Mouse (Mus musculus): ENCODE measurements around the gene Slc10a6. TPM values are rescaled to one million over a fixed set of nuclear protein-coding genes. Genes with fewer than 3 reads are reported as not detected.

Slc10a6 gene
- polyA plus RNA-seq, 2 experiments = not detected

DNA sequence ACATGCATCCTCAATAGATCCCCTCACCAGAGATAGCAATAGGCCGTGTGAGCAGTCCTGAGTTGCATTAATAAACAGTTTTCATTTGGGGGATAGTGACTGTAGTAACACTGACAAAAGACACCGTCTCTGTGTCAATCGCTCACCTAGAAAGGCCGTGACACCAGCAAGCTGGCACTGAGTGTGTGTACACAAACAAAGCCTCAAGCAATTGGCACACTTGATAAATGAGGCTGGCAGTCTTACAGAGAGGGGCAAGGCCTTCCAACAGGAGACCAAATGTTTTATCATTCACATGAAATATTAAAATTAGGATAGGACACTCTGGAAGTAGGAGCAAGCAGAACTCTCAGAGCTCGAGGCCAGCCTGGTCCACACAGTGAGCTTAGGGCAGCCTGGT, 6.9 kb downstream of the Slc10a6 start:
- no peak overlapping the region for H3K4me3 ChIP-seq (ENCODE audit: insufficient read depth in 1 of 2, low read depth in 2 of 2, low read length in 2 of 2)
- no peak overlapping the region for H3K27ac ChIP-seq
- ATAC-seq (ENCODE audit: insufficient read depth) (no peak), DNase-seq (ENCODE audit: low read depth in 3 of 3, low spot score in 3 of 3) (no peak)
- 62% methylated on average over 5 of the region's 5 CpGs for WGBS (ENCODE audit: insufficient replicate concordance)
- no peaks in the 10 kb centered on the region for H3K9me3 ChIP-seq (ENCODE audit: control insufficient read depth, low read length)
- TF ChIP-seq CTCF (IDR thresholded peaks at IDR 0.05; ENCODE audit: low read depth) (no peak), EP300 (IDR thresholded peaks at IDR 0.05; ENCODE audit: low read depth) (no peak)
- no peaks in the 10 kb centered on the region for H3K4me1 ChIP-seq (replicated peaks; ENCODE audit: control insufficient read depth in 2 of 2, insufficient read depth in 2 of 2, low read length in 1 of 2)
- H3K9ac ChIP-seq (replicated peaks) = no peak overlapping the region
- no peaks in the 10 kb centered on the region for H3K36me3 ChIP-seq (replicated peaks; ENCODE audit: control insufficient read depth, insufficient read depth, low read depth)
- H3K27me3 ChIP-seq (ENCODE audit: control insufficient read depth, insufficient read depth, low read length) = no peaks in the 10 kb centered on the region
- no peak overlapping the region for H3K4me2 ChIP-seq (ENCODE audit: low read depth)

DNA sequence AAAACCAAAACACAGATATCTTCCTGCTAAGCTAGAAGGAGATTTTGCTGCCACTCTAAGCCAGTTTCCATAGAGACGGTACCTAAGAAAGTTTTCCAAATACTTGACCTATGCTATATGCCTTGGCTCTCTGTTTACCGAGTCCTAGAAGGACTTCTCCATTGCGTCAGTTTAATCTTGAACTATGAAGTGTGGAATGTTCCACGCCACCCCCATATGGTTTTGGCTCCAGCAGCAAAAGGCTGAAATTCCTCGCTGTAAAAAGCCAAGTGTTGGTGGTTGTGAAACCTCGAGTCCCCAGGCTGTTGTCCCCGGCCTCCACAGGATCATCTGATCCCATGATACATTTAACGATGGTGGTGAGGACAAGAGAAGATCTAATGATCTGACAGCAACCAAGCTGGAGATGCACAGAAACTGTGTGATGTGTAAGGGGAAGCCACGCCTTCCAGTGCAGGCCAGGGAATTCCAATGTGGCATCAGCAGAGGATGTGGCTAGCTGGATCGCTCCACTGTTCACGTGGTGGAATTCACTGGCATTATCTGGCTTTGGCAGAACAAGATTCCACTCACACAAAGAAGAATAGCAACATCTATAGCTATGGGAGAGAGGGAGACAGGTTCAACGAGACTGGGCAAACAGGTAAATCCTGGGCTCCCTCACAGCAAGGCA, 8.8 kb downstream of the Slc10a6 start:
- ATAC-seq (ENCODE audit: insufficient read depth) (no peak), DNase-seq (ENCODE audit: low read depth in 3 of 3, low spot score in 3 of 3) (no peak)
- no peak for TF ChIP-seq EP300 (IDR thresholded peaks at IDR 0.05; ENCODE audit: low read depth)
- TF ChIP-seq CTCF (IDR thresholded peaks at IDR 0.05; ENCODE audit: low read depth) = no peak
- Histone ChIP-seq H3K36me3 (replicated peaks; ENCODE audit: control insufficient read depth, insufficient read depth, low read depth) (no peaks in the 10 kb centered on the region), H3K9ac (replicated peaks) (no peak overlapping the region), H3K4me1 (replicated peaks; ENCODE audit: control insufficient read depth in 2 of 2, insufficient read depth in 2 of 2, low read length in 1 of 2) (no peaks in the 10 kb centered on the region), H3K27ac (no peak overlapping the region), H3K27me3 (ENCODE audit: control insufficient read depth, insufficient read depth, low read length) (no peaks in the 10 kb centered on the region), H3K4me3 (ENCODE audit: insufficient read depth in 1 of 2, low read depth in 2 of 2, low read length in 2 of 2) (no peak overlapping the region), H3K4me2 (ENCODE audit: low read depth) (no peak overlapping the region), H3K9me3 (ENCODE audit: control insufficient read depth, low read length) (no peaks in the 10 kb centered on the region)
- 55% methylated on average over 12 of the region's 12 CpGs for WGBS (ENCODE audit: insufficient replicate concordance)

DNA sequence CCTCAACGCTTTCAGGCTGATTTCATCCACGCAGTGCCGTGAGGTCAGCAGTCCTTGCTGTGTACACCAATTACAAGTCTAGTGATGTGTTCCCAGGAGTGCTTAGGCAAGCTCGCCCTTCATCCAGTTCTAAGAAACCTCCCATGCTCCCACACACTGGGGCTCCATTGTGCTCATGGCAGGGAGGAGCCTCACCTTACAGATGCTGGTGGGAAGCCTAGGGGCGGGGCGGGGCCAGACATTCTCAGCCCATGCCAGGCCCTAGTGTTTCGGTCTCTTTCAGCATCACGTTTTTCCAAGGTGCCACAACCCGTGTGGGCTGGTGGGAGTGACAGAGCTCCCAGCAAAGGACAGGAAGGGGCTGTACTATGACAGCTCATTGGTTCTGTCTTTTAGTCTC, 12.0 kb downstream of the Slc10a6 start:
- TF ChIP-seq CTCF (IDR thresholded peaks at IDR 0.05; ENCODE audit: low read depth) = no peak
- TF ChIP-seq EP300 (IDR thresholded peaks at IDR 0.05; ENCODE audit: low read depth) = no peak
- Histone ChIP-seq H3K27ac (no peak overlapping the region), H3K36me3 (replicated peaks; ENCODE audit: control insufficient read depth, insufficient read depth, low read depth) (no peaks in the 10 kb centered on the region), H3K9me3 (ENCODE audit: control insufficient read depth, low read length) (no peaks in the 10 kb centered on the region), H3K27me3 (ENCODE audit: control insufficient read depth, insufficient read depth, low read length) (no peaks in the 10 kb centered on the region), H3K4me1 (replicated peaks; ENCODE audit: control insufficient read depth in 2 of 2, insufficient read depth in 2 of 2, low read length in 1 of 2) (no peaks in the 10 kb centered on the region), H3K4me3 (ENCODE audit: insufficient read depth in 1 of 2, low read depth in 2 of 2, low read length in 2 of 2) (no peak overlapping the region), H3K9ac (replicated peaks) (no peak overlapping the region), H3K4me2 (ENCODE audit: low read depth) (no peak overlapping the region)
- ATAC-seq (ENCODE audit: insufficient read depth) = no peak
- DNase-seq (ENCODE audit: low read depth in 3 of 3, low spot score in 3 of 3) = no peak
- 57% methylated on average over 9 of the region's 9 CpGs for WGBS (ENCODE audit: insufficient replicate concordance)

DNA sequence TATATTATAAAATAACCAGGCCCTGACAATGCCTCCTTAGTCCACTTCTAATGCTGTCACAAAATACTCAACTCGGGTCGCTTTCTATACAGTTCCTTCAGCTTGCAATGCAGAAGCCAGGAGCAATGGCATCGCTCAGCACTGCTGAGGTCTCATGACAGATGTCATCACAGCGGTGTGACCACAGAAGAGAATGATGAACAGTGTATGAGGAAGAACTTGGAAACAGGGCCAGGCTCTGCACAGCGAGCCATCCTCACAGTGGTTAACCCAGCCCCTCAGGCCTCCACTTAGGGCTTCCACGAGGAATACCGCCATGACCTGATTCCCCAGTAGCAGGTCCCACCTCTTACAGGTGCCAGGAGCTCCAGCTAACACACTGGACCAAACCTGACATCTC, 14.8 kb downstream of the Slc10a6 start:
- Histone ChIP-seq H3K9me3 (ENCODE audit: control insufficient read depth, low read length) (no peaks in the 10 kb centered on the region), H3K27me3 (ENCODE audit: control insufficient read depth, insufficient read depth, low read length) (no peaks in the 10 kb centered on the region), H3K4me1 (replicated peaks; ENCODE audit: control insufficient read depth in 2 of 2, insufficient read depth in 2 of 2, low read length in 1 of 2) (no peaks in the 10 kb centered on the region), H3K36me3 (replicated peaks; ENCODE audit: control insufficient read depth, insufficient read depth, low read depth) (no peaks in the 10 kb centered on the region), H3K4me2 (ENCODE audit: low read depth) (no peak overlapping the region), H3K27ac (no peak overlapping the region), H3K9ac (replicated peaks) (no peak overlapping the region), H3K4me3 (ENCODE audit: insufficient read depth in 1 of 2, low read depth in 2 of 2, low read length in 2 of 2) (no peak overlapping the region)
- DNase-seq (ENCODE audit: low read depth in 3 of 3, low spot score in 3 of 3) = no peak
- WGBS (ENCODE audit: insufficient replicate concordance) = 53% methylated on average over 7 of the region's 7 CpGs
- no peak for TF ChIP-seq EP300 (IDR thresholded peaks at IDR 0.05; ENCODE audit: low read depth)
- no peak for TF ChIP-seq CTCF (IDR thresholded peaks at IDR 0.05; ENCODE audit: low read depth)
- ATAC-seq (ENCODE audit: insufficient read depth) = no peak

DNA sequence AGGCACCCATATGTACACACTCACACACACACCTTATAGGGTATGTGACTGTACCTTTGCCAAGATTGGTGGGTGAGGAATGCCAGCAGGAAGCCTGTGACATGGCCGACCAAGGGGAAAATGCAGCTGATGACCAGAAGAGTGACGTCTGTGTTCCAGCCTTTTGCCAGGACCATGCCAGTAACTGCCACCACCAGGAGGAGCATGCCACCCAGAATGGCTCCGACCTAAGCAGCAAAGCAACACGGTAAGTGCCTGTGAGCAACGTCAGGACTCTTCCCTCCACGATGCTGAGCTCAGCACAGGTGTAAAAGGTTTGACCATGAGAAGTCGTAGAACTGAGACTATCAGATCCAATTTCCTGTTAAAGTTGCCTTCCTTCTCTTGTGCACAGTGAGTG, 16.9 kb downstream of the Slc10a6 start:
- ATAC-seq (ENCODE audit: insufficient read depth) = no peak

More for the DNA sequence above, 16.9 kb downstream of the Slc10a6 start:
- Histone ChIP-seq H3K4me1 (replicated peaks; ENCODE audit: control insufficient read depth in 2 of 2, insufficient read depth in 2 of 2, low read length in 1 of 2) (no peaks in the 10 kb centered on the region), H3K27me3 (ENCODE audit: control insufficient read depth, insufficient read depth, low read length) (no peaks in the 10 kb centered on the region), H3K27ac (no peak overlapping the region), H3K36me3 (replicated peaks; ENCODE audit: control insufficient read depth, insufficient read depth, low read depth) (no peaks in the 10 kb centered on the region), H3K9me3 (ENCODE audit: control insufficient read depth, low read length) (no peaks in the 10 kb centered on the region), H3K9ac (replicated peaks) (no peak overlapping the region), H3K4me2 (ENCODE audit: low read depth) (no peak overlapping the region), H3K4me3 (ENCODE audit: insufficient read depth in 1 of 2, low read depth in 2 of 2, low read length in 2 of 2) (no peak overlapping the region)
- no peak for DNase-seq (ENCODE audit: low read depth in 3 of 3, low spot score in 3 of 3)
- WGBS (ENCODE audit: insufficient replicate concordance) = 57% methylated on average over 7 of the region's 7 CpGs
- TF ChIP-seq CTCF (IDR thresholded peaks at IDR 0.05; ENCODE audit: low read depth) (no peak), EP300 (IDR thresholded peaks at IDR 0.05; ENCODE audit: low read depth) (no peak)
